Mouse (Mus musculus): ENCODE measurements around the gene Usp35. TPM values are rescaled to one million over a fixed set of nuclear protein-coding genes. Genes with fewer than 3 reads are reported as not detected.

Usp35 gene
- polyA plus RNA-seq, 1 experiment = 1.6 TPM

DNA sequence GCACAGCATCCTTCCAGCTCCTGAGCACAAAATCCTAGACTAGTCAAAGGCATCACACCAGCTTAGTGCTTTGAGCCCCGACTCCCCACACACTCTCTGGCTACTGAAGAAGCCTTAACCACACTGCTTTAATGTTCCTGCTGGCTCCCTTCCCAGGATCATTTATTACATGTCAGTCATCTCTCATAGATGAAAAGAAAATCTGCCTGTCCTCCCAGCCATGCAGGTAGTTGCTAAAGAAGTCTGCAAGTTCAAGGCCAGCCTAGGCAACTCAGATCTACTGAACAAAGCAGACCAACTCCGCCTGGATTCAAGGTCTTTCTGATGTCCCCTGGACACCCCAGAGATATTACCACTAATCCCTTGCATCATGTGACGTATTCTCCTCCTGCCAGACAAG, 14.1 kb downstream of the Usp35 start:
- no peaks in the 10 kb centered on the region for H3K27me3 ChIP-seq (ENCODE audit: control insufficient read depth, insufficient read depth, insufficient read length)
- no peak overlapping the region for H3K4me2 ChIP-seq (ENCODE audit: low read depth)
- no peaks in the 10 kb centered on the region for H3K79me2 ChIP-seq (ENCODE audit: control insufficient read depth, insufficient read depth)
- no peaks in the 10 kb centered on the region for H3K36me3 ChIP-seq (ENCODE audit: control insufficient read depth, insufficient read depth)
- no peak overlapping the region for H3ac ChIP-seq (ENCODE audit: control insufficient read depth, insufficient read length)
- no peak overlapping the region for H3K4me3 ChIP-seq
- TF ChIP-seq MYOD1 (IDR thresholded peaks at IDR 0.05; ENCODE audit: control insufficient read depth in 1 of 3, insufficient read length in 2 of 3, low read depth in 2 of 3) (no peak), POLR2A (IDR thresholded peaks at IDR 0.05; ENCODE audit: insufficient read length, low read depth) (no peak), USF1 (IDR thresholded peaks at IDR 0.05; ENCODE audit: low read depth) (no peak), TCF3 (IDR thresholded peaks at IDR 0.05; ENCODE audit: insufficient read length, low read depth) (no peak), POLR2AphosphoS2 (IDR thresholded peaks at IDR 0.05; ENCODE audit: insufficient read length, low read depth) (no peak), E2F4 (IDR thresholded peaks at IDR 0.05; ENCODE audit: insufficient read depth) (no peak), SRF (IDR thresholded peaks at IDR 0.05; ENCODE audit: control insufficient read depth, insufficient read length, low read depth) (no peak), TCF12 (IDR thresholded peaks at IDR 0.05; ENCODE audit: insufficient read depth, poor library complexity, severe bottlenecking) (no peak), MYOG (IDR thresholded peaks at IDR 0.05; ENCODE audit: control insufficient read depth in 1 of 3, insufficient read depth in 1 of 3, insufficient read length in 2 of 3, low read depth in 2 of 3) (no peak)

GRCm38 (mm10) chr7:97315656-97316055, 16.2 kb downstream of the Usp35 start:
- H3ac ChIP-seq (ENCODE audit: control insufficient read depth, insufficient read length) = no peak overlapping the region
- no peak overlapping the region for H3K4me3 ChIP-seq
- TF ChIP-seq MYOG (IDR thresholded peaks at IDR 0.05; ENCODE audit: control insufficient read depth in 1 of 3, insufficient read depth in 1 of 3, insufficient read length in 2 of 3, low read depth in 2 of 3) = no peak
- TF ChIP-seq REST (IDR thresholded peaks at IDR 0.05; ENCODE audit: insufficient read depth, insufficient read length) = no peak
- no peak for TF ChIP-seq USF1 (IDR thresholded peaks at IDR 0.05; ENCODE audit: low read depth)
- TF ChIP-seq MAX (IDR thresholded peaks at IDR 0.05; ENCODE audit: low read depth) = no peak
- TF ChIP-seq CEBPB (IDR thresholded peaks at IDR 0.05; ENCODE audit: insufficient read depth, poor library complexity, severe bottlenecking) = no peak
- no peak for TF ChIP-seq TCF3 (IDR thresholded peaks at IDR 0.05; ENCODE audit: insufficient read length, low read depth)
- no peak for TF ChIP-seq POLR2A (IDR thresholded peaks at IDR 0.05; ENCODE audit: insufficient read length, low read depth)
- no peak for TF ChIP-seq POLR2AphosphoS2 (IDR thresholded peaks at IDR 0.05; ENCODE audit: insufficient read length, low read depth)
- no peak for TF ChIP-seq MYOD1 (IDR thresholded peaks at IDR 0.05; ENCODE audit: control insufficient read depth in 1 of 3, insufficient read length in 2 of 3, low read depth in 2 of 3)
- no peak for TF ChIP-seq TCF12 (IDR thresholded peaks at IDR 0.05; ENCODE audit: insufficient read depth, poor library complexity, severe bottlenecking)
- no peak for TF ChIP-seq E2F4 (IDR thresholded peaks at IDR 0.05; ENCODE audit: insufficient read depth)
- no peak for TF ChIP-seq SRF (IDR thresholded peaks at IDR 0.05; ENCODE audit: control insufficient read depth, insufficient read length, low read depth)
- no peak overlapping the region for H3K4me2 ChIP-seq (ENCODE audit: low read depth)
- H3K36me3 ChIP-seq (ENCODE audit: control insufficient read depth, insufficient read depth) = no peaks in the 10 kb centered on the region
- H3K79me2 ChIP-seq (ENCODE audit: control insufficient read depth, insufficient read depth) = no peaks in the 10 kb centered on the region
- no peaks in the 10 kb centered on the region for H3K27me3 ChIP-seq (ENCODE audit: control insufficient read depth, insufficient read depth, insufficient read length)

GRCm38 (mm10) chr7:97314646-97315045, 17.2 kb downstream of the Usp35 start:
- TF ChIP-seq MYOG (IDR thresholded peaks at IDR 0.05; ENCODE audit: control insufficient read depth in 1 of 3, insufficient read depth in 1 of 3, insufficient read length in 2 of 3, low read depth in 2 of 3) = no peak
- no peak for TF ChIP-seq TCF3 (IDR thresholded peaks at IDR 0.05; ENCODE audit: insufficient read length, low read depth)
- no peak for TF ChIP-seq POLR2A (IDR thresholded peaks at IDR 0.05; ENCODE audit: insufficient read length, low read depth)
- no peak for TF ChIP-seq E2F4 (IDR thresholded peaks at IDR 0.05; ENCODE audit: insufficient read depth)
- TF ChIP-seq MYOD1 (IDR thresholded peaks at IDR 0.05; ENCODE audit: control insufficient read depth in 1 of 3, insufficient read length in 2 of 3, low read depth in 2 of 3) = no peak
- TF ChIP-seq CEBPB (IDR thresholded peaks at IDR 0.05; ENCODE audit: insufficient read depth, poor library complexity, severe bottlenecking) = no peak
- TF ChIP-seq POLR2AphosphoS2 (IDR thresholded peaks at IDR 0.05; ENCODE audit: insufficient read length, low read depth) = no peak
- TF ChIP-seq TCF12 (IDR thresholded peaks at IDR 0.05; ENCODE audit: insufficient read depth, poor library complexity, severe bottlenecking) = no peak
- TF ChIP-seq SRF (IDR thresholded peaks at IDR 0.05; ENCODE audit: control insufficient read depth, insufficient read length, low read depth) = no peak
- TF ChIP-seq REST (IDR thresholded peaks at IDR 0.05; ENCODE audit: insufficient read depth, insufficient read length) = no peak
- no peak for TF ChIP-seq USF1 (IDR thresholded peaks at IDR 0.05; ENCODE audit: low read depth)
- no peak for TF ChIP-seq MAX (IDR thresholded peaks at IDR 0.05; ENCODE audit: low read depth)
- Histone ChIP-seq H3K27me3 (ENCODE audit: control insufficient read depth, insufficient read depth, insufficient read length) (no peaks in the 10 kb centered on the region), H3K36me3 (ENCODE audit: control insufficient read depth, insufficient read depth) (no peaks in the 10 kb centered on the region), H3ac (ENCODE audit: control insufficient read depth, insufficient read length) (no peak overlapping the region), H3K4me2 (ENCODE audit: low read depth) (no peak overlapping the region), H3K4me3 (no peak overlapping the region), H3K79me2 (ENCODE audit: control insufficient read depth, insufficient read depth) (no peaks in the 10 kb centered on the region)

DNA sequence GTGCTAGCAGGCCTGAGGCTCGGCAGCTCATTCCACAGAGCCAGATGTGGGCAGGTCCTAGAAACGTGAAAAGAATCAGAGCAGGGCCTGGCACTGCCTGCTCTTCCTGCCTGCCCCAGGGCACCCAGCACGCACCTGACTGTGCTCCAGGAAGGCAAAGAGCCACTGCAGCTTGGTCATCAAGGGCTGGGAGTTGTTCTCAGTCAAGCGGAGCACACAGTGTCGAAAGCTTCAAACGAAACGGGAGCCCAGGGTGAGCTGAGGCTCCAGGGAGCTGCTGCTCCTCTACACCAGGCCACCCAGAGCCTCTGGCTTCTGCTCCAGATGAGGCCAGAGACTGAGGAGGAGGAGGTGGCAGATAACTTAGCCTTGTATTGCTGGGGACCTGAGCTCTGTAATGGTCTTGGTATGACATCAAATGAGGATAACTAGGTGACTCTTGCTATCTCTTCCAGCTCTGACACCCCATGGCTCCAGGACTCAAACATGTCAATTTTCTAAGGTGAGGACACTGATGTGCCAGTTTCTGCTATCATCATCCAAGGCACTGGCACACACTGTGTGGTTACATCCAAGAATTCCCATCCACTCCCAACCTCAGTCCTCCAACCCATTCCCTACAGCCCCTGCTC, 18.3 kb downstream of the Usp35 start:
- Histone ChIP-seq H3K4me2 (ENCODE audit: low read depth) (no peak overlapping the region), H3ac (ENCODE audit: control insufficient read depth, insufficient read length) (no peak overlapping the region), H3K79me2 (ENCODE audit: control insufficient read depth, insufficient read depth) (no peaks in the 10 kb centered on the region), H3K36me3 (ENCODE audit: control insufficient read depth, insufficient read depth) (peaks cover 3% of the 10 kb centered on the region), H3K27me3 (ENCODE audit: control insufficient read depth, insufficient read depth, insufficient read length) (no peaks in the 10 kb centered on the region), H3K4me3 (no peak overlapping the region)
- TF ChIP-seq USF1 (IDR thresholded peaks at IDR 0.05; ENCODE audit: low read depth) = no peak
- TF ChIP-seq TCF12 (IDR thresholded peaks at IDR 0.05; ENCODE audit: insufficient read depth, poor library complexity, severe bottlenecking) = no peak
- TF ChIP-seq MAX (IDR thresholded peaks at IDR 0.05; ENCODE audit: low read depth) = no peak
- no peak for TF ChIP-seq TCF3 (IDR thresholded peaks at IDR 0.05; ENCODE audit: insufficient read length, low read depth)
- TF ChIP-seq MYOG (IDR thresholded peaks at IDR 0.05; ENCODE audit: control insufficient read depth in 1 of 3, insufficient read depth in 1 of 3, insufficient read length in 2 of 3, low read depth in 2 of 3) = no peak
- no peak for TF ChIP-seq CEBPB (IDR thresholded peaks at IDR 0.05; ENCODE audit: insufficient read depth, poor library complexity, severe bottlenecking)
- no peak for TF ChIP-seq POLR2A (IDR thresholded peaks at IDR 0.05; ENCODE audit: insufficient read length, low read depth)
